Mouse (Mus musculus): ENCODE measurements around the gene Fto. TPM values are rescaled to one million over a fixed set of nuclear protein-coding genes. Genes with fewer than 3 reads are reported as not detected.

The Fto gene
- polyA plus RNA-seq, 1 experiment from 2014 or later, result 116 TPM

GRCm38 (mm10) chr8:91607091-91607490 lies 293.8 kb downstream of the Fto start:
- ATAC-seq (ENCODE audit: low FRiP score), result no peak
- Histone ChIP-seq H3K4me2 (replicated peaks) (no peak overlapping the region), H3K36me3 (no peaks in the 10 kb centered on the region), H3K9me3 (replicated peaks) (no peaks in the 10 kb centered on the region), H3K27ac (no peak overlapping the region), H3K9ac (no peak overlapping the region), H3K4me1 (peaks cover 20% of the 10 kb centered on the region), H3K27me3 (peaks cover 8% of the 10 kb centered on the region; the same call in 1 of the 2 replicates), H3K4me3 (no peak overlapping the region)
- 84% methylated on average over 5 of the region's 5 CpGs for WGBS

GRCm38 (mm10) chr8:91611191-91611590 lies 297.9 kb downstream of the Fto start:
- no peak overlapping the region for H3K9ac ChIP-seq
- peak overlapping the region; percentile 9; the same call in 1 of the 2 replicates for H3K4me2 ChIP-seq (replicated peaks)
- H3K9me3 ChIP-seq (replicated peaks), result no peaks in the 10 kb centered on the region
- peaks cover 52% of the 10 kb centered on the region for H3K4me1 ChIP-seq
- H3K27ac ChIP-seq, result peak overlapping the region; percentile 55; the same call in 1 of the 2 replicates
- 57% methylated on average over 7 of the region's 7 CpGs for WGBS
- H3K36me3 ChIP-seq, result no peaks in the 10 kb centered on the region
- H3K4me3 ChIP-seq, result no peak overlapping the region
- peaks cover 8% of the 10 kb centered on the region; the same call in 1 of the 2 replicates for H3K27me3 ChIP-seq
- ATAC-seq (ENCODE audit: low FRiP score), result no peak; the same call in 1 of the 2 replicates

- H3K9ac ChIP-seq, result no peak overlapping the region
- peak; percentile 67 for ATAC-seq (ENCODE audit: low FRiP score)
- no peaks in the 10 kb centered on the region for H3K9me3 ChIP-seq (replicated peaks)
- WGBS, result 40% methylated on average over 14 of the region's 14 CpGs
- peak overlapping the region; percentile 55 for H3K27ac ChIP-seq
- H3K4me1 ChIP-seq, result peaks cover 52% of the 10 kb centered on the region
- H3K4me3 ChIP-seq, result no peak overlapping the region
- H3K4me2 ChIP-seq (replicated peaks), result peak overlapping the region; percentile 9; the same call in 1 of the 2 replicates
- no peaks in the 10 kb centered on the region for H3K36me3 ChIP-seq
- H3K27me3 ChIP-seq, result peaks cover 8% of the 10 kb centered on the region; the same call in 1 of the 2 replicates
These were observed 298.5 kb downstream of the Fto start for GRCm38 (mm10) chr8:91611723-91612362.

- no peaks in the 10 kb centered on the region for H3K9me3 ChIP-seq (replicated peaks)
- H3K4me1 ChIP-seq, result peaks cover 56% of the 10 kb centered on the region
- peaks cover 8% of the 10 kb centered on the region; the same call in 1 of the 2 replicates for H3K27me3 ChIP-seq
- H3K9ac ChIP-seq, result no peak overlapping the region
- peak overlapping the region; percentile 9; the same call in 1 of the 2 replicates for H3K4me2 ChIP-seq (replicated peaks)
- peak; percentile 39 for ATAC-seq (ENCODE audit: low FRiP score)
- H3K4me3 ChIP-seq, result no peak overlapping the region
- H3K36me3 ChIP-seq, result no peaks in the 10 kb centered on the region
- peak overlapping the region; percentile 14 for H3K27ac ChIP-seq
- 31% methylated on average over 18 of the region's 18 CpGs for WGBS
These were observed 299.2 kb downstream of the Fto start for GRCm38 (mm10) chr8:91612387-91613130.

DNA sequence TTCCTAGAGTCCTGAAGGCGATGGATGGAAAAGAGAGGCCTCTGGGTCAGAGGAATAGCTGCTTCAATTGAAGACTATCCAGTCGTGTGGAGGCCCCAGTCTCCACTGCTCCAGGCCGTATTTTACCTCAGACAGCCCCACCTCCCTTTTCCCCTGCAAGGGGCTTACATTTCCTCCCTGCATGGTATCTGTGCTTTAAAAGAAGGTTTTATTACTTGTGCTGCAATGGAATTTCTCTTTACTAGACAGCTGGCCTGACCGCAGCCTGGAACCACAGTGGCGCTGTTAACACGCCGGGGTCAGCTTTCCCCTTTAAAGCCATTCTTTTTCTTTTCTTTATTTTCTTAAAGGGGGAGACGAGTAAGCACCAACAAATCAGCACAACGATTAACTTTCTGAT lies 300.3 kb downstream of the Fto start:
- Histone ChIP-seq H3K9ac (no peak overlapping the region), H3K4me3 (no peak overlapping the region), H3K27me3 (peaks cover 5% of the 10 kb centered on the region; the same call in 1 of the 2 replicates), H3K4me2 (replicated peaks) (no peak overlapping the region), H3K27ac (peak overlapping the region; percentile 14), H3K36me3 (no peaks in the 10 kb centered on the region), H3K9me3 (replicated peaks) (no peaks in the 10 kb centered on the region), H3K4me1 (peaks cover 66% of the 10 kb centered on the region)
- 11% methylated on average over 9 of the region's 9 CpGs for WGBS
- ATAC-seq (ENCODE audit: low FRiP score), result no peak

GRCm38 (mm10) chr8:91615196-91615595 lies 301.9 kb downstream of the Fto start:
- H3K27ac ChIP-seq, result no peak overlapping the region
- H3K9ac ChIP-seq, result no peak overlapping the region
- H3K4me3 ChIP-seq, result no peak overlapping the region
- no peaks in the 10 kb centered on the region for H3K9me3 ChIP-seq (replicated peaks)
- no peak overlapping the region for H3K4me2 ChIP-seq (replicated peaks)
- ATAC-seq (ENCODE audit: low FRiP score), result no peak
- 77% methylated on average over 8 of the region's 8 CpGs for WGBS
- no peaks in the 10 kb centered on the region for H3K27me3 ChIP-seq
- peaks cover 70% of the 10 kb centered on the region for H3K4me1 ChIP-seq
- H3K36me3 ChIP-seq, result no peaks in the 10 kb centered on the region

DNA sequence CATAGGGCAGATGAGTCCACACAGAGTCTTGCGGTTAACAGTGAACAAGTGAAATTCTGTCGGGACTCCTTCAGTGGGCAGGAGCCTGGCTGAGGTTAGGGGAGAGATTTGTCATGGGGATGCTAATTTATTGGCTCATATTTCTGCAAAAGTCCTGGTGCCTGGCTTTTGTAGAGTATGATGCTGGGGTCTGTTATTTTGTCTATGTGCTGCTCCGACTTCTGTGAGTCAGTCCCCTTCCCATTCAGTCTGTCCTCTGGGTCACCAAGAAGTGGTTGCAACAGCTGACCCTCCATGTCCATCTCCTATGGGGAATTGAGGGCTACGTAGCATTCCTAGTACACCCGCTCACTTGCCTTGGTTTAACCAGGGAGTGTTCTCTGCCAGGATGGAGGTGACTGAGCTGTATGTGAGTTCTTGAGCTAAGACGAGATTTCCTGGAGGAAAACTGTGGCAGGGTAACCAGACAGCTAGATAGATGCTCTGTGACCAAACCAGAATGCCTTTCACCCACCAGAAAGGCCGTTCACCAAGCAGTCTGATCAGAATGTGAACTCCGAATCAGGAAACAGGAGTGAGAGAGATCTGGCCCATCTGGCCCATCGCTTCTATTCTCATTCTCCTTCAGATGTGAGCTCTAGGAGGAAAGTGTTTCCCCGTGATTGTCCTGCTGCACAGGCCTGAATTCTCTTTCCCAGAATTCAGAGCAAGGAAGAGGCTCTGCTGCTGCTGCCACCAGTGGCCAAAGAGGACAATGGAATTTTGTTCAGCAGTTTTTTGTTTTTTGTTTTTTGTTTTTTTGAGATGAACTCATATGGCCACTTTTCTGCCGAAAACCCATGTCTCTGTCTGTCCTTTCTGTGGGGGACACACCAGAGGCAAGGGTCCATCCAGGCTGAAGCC lies 302.7 kb downstream of the Fto start:
- ATAC-seq (ENCODE audit: low FRiP score), result no peak
- Histone ChIP-seq H3K27ac (no peak overlapping the region), H3K4me2 (replicated peaks) (no peak overlapping the region), H3K4me1 (peaks cover 65% of the 10 kb centered on the region), H3K36me3 (no peaks in the 10 kb centered on the region), H3K27me3 (no peaks in the 10 kb centered on the region), H3K9ac (no peak overlapping the region), H3K4me3 (no peak overlapping the region), H3K9me3 (replicated peaks) (no peaks in the 10 kb centered on the region)
- WGBS, result 70% methylated on average over 11 of the region's 11 CpGs

DNA sequence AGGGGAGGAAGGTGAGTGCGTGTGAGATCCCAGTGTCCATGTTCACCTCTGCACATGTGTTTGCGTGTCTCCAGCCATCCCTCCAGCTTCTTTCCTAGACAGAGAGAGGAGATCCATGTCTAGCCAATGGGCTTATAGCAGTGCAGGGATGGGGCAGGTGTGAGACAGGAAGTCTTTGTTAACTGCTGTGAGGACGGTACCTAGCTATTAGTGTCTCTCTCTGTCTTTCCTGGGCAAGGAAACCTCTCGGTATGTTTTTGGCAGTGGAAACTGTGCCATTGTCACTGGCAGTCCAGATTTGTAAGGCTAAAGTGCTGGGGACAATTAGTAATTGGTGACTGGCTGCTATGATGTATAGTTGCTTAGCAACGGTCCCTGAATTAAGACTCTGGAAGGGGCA lies 304.4 kb downstream of the Fto start:
- 53% methylated on average over 5 of the region's 5 CpGs for WGBS
- H3K4me3 ChIP-seq, result no peak overlapping the region
- peaks cover 52% of the 10 kb centered on the region for H3K4me1 ChIP-seq
- H3K4me2 ChIP-seq (replicated peaks), result no peak overlapping the region
- H3K36me3 ChIP-seq, result no peaks in the 10 kb centered on the region
- H3K27me3 ChIP-seq, result no peaks in the 10 kb centered on the region
- no peak for ATAC-seq (ENCODE audit: low FRiP score)
- H3K27ac ChIP-seq, result peak overlapping the region; percentile 44; the same call in 1 of the 2 replicates
- H3K9ac ChIP-seq, result no peak overlapping the region
- no peaks in the 10 kb centered on the region for H3K9me3 ChIP-seq (replicated peaks)

DNA sequence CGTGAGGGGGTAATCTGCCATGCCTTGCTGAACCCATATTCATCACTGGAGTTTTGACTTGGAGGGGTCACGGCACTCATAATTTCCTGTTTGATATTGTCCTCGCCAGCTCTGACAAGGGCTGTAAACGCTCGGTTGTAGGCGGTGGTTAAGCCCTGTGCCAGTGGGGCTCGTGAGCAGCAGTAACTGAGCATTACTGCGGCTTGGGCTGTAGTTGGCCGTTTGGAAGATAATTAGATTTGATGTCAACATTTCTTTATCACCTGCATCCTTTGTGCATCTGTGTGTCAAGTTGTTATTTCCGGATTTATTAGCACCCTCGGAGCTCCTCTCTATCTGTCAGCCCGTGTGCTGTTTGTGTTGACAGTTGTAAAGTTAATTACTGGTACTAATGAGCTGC lies 309.4 kb downstream of the Fto start:
- peaks cover 6% of the 10 kb centered on the region; the same call in 1 of the 2 replicates for H3K27me3 ChIP-seq
- H3K4me1 ChIP-seq, result peaks cover 53% of the 10 kb centered on the region
- H3K4me2 ChIP-seq (replicated peaks), result no peak overlapping the region
- no peak overlapping the region for H3K4me3 ChIP-seq
- no peak overlapping the region for H3K9ac ChIP-seq
- 43% methylated on average over 12 of the region's 12 CpGs for WGBS
- H3K36me3 ChIP-seq, result no peaks in the 10 kb centered on the region
- no peak for ATAC-seq (ENCODE audit: low FRiP score)
- no peak overlapping the region for H3K27ac ChIP-seq
- H3K9me3 ChIP-seq (replicated peaks), result no peaks in the 10 kb centered on the region

DNA sequence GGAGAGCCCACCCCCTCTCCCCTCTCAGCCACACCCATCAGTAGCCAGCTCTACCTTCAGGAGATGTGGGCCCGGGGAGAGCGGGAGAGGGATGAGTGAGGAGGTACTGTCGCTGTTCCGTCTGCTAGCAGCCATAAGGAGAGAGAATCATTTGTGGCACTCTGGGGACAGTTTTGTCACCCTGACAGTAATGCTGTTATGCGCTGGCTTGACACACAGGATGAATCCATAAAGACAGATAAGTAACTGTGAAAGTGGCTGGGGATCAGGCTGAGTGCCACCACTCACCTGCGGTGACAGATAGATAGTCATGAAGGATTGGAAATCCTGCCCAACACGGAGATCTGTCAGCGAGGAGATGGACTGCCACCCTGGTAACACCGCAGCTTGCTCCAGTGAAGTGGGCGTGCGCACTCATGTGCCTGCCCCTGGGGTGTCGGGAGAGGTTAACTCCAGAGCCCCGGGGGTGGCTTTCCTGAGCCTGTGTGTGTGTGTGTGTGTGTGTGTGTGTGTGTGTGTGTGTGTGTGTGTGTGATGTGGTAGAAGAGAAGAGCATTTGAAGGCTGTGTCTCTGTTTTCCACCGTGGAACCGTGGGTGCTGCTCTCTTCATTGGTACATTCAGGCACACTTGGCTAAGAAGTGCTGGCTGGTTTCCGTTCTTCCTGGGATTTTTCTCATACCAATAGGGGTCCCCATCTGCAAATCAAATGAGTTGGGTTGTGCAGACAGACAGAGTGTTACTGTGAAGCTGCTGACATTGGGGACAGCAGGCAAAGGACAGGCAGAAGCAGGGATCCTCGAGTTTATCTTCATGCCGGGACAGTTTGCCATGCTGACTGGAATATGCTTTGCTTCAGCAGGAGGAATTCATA lies 312.6 kb downstream of the Fto start:
- H3K9ac ChIP-seq, result peak overlapping the region; percentile 32; the same call in 1 of the 2 replicates
- WGBS, result 21% methylated on average over 18 of the region's 18 CpGs
- peaks cover 56% of the 10 kb centered on the region for H3K4me1 ChIP-seq
- H3K36me3 ChIP-seq, result no peaks in the 10 kb centered on the region
- ATAC-seq (ENCODE audit: low FRiP score), result peak; percentile 35
- peak overlapping the region; percentile 33 for H3K4me2 ChIP-seq (replicated peaks)
- H3K9me3 ChIP-seq (replicated peaks), result no peaks in the 10 kb centered on the region
- H3K4me3 ChIP-seq, result no peak overlapping the region
- peak overlapping the region; percentile 62; the same call in 1 of the 2 replicates for H3K27ac ChIP-seq
- H3K27me3 ChIP-seq, result peaks cover 20% of the 10 kb centered on the region

GRCm38 (mm10) chr8:91629594-91629993 lies 316.3 kb downstream of the Fto start:
- Histone ChIP-seq H3K4me2 (replicated peaks) (peak overlapping the region; percentile 26), H3K4me3 (no peak overlapping the region), H3K9me3 (replicated peaks) (no peaks in the 10 kb centered on the region), H3K36me3 (no peaks in the 10 kb centered on the region), H3K27me3 (peaks cover 20% of the 10 kb centered on the region), H3K27ac (peak overlapping the region; percentile 60; the same call in 1 of the 2 replicates), H3K4me1 (peaks cover 59% of the 10 kb centered on the region), H3K9ac (no peak overlapping the region)
- WGBS, result 19% methylated on average over 14 of the region's 14 CpGs
- ATAC-seq (ENCODE audit: low FRiP score), result no peak

Data from hindbrain, embryonic 12.5 days (tissue).